Mouse (Mus musculus) embryonic facial prominence, embryonic 14.5 days (tissue): ENCODE results near the gene Msantd1. TPM values are rescaled to one million over a fixed set of nuclear protein-coding genes. Genes with fewer than 3 reads are reported as not detected.

ENCODE experiments used
- ATAC-seq: fragments of 200-750 bp; cut with Nextera tagmentation; 2 replicates; pipeline ENCODE4 v1.8.0; 2017; ENCODE audit warnings: low read depth, moderate number of reproducible peaks, moderate TSS enrichment
- DNase-seq: peaks from one replicate; pipeline ENCODE4 v3.0.0-alpha.2; 2015; ENCODE audit warnings: low spot score
- H3K27ac ChIP-seq: fragments of 300-500 bp; sonication (generic); replicated peaks from 2 replicates; pipeline ENCODE4 v1.5.1; 2014; ENCODE audit warnings: low read depth, mild to moderate bottlenecking, low read length, moderate library complexity
- H3K27me3 ChIP-seq: fragments of 300-500 bp; sonication (generic); replicated peaks from 2 replicates; pipeline ENCODE4 v1.6.1; 2014; ENCODE audit warnings: low read length; ENCODE audit not compliant: control insufficient read depth, insufficient read depth
- H3K36me3 ChIP-seq: fragments of 300-500 bp; sonication (generic); 2 replicates; pipeline ENCODE4 v1.6.1; 2014; ENCODE audit warnings: low read length, mixed read lengths; ENCODE audit not compliant: control insufficient read depth, insufficient read depth
- H3K4me1 ChIP-seq: fragments of 300-500 bp; sonication (generic); 2 replicates; pipeline ENCODE4 v1.6.1; 2014; ENCODE audit warnings: antibody characterized with exemption, low read length; ENCODE audit not compliant: control insufficient read depth, insufficient read depth
- H3K4me2 ChIP-seq: fragments of 300-500 bp; sonication (generic); 2 replicates; pipeline ENCODE4 v1.6.1; 2014; ENCODE audit warnings: low read depth, mild to moderate bottlenecking, low read length, moderate library complexity, mixed read lengths
- H3K4me3 ChIP-seq: fragments of 300-500 bp; sonication (generic); 2 replicates; pipeline ENCODE4 v1.5.1; 2014; ENCODE audit warnings: low read depth, mild to moderate bottlenecking, low read length
- H3K9ac ChIP-seq: fragments of 300-500 bp; sonication (generic); 2 replicates; pipeline ENCODE4 v1.6.1; 2014; ENCODE audit warnings: low read depth, mild to moderate bottlenecking, low read length, moderate library complexity, mixed read lengths
- H3K9me3 ChIP-seq: fragments of 300-500 bp; sonication (generic); 2 replicates; pipeline ENCODE4 v1.6.1; 2016; ENCODE audit warnings: low read length; ENCODE audit not compliant: control insufficient read depth
- WGBS: fragments of 180-500 bp; shearing (Covaris S2); extraction: QIAGEN DNeasy Blood & Tissue Kit; methylation state at CpG from one replicate; pipeline ENCODE4 v1.1.7; 2014; 5-methylcytosine and 5-hydroxymethylcytosine counted together
- polyA plus RNA-seq: library from polyadenylated mRNA; unstranded; fragments of >200 nt; fragmentation: Nextera tagmentation; extraction: Ambion mirVana; gene quantifications from 2 replicates; pipeline ENCODE4 v1.2.1, GENCODE M21; 2014

Gene Msantd1
- polyA plus RNA-seq, 1 experiment from 2014 or later: 1.3 TPM

DNA sequence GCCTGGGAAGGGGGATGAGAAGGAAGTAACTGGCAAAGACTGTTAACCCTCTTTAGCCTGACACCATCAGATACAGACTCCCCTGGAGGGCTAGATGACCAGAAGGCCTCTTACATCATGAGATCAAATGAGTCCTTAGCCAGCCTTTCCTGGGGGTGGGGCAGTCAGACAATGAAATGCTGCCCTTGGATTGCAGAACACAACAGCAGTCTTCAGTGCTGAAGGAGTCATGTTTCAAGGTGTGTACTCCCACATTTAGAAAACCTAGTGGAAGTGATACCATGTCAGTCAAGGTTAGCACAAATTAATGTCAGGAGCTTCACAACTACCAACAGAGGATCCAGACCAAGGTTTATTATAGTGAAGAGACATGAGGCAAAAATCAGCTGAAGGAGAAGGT is 5.4 kb upstream of the Msantd1 start:
- H3K9ac ChIP-seq: no peak overlapping the region
- no peaks in the 10 kb centered on the region for H3K4me1 ChIP-seq
- peaks cover 89% of the 10 kb centered on the region for H3K36me3 ChIP-seq
- H3K4me3 ChIP-seq: no peak overlapping the region
- no peak for ATAC-seq
- H3K4me2 ChIP-seq: no peak overlapping the region
- no peaks in the 10 kb centered on the region for H3K9me3 ChIP-seq
- H3K27me3 ChIP-seq: no peaks in the 10 kb centered on the region
- H3K27ac ChIP-seq: no peak overlapping the region
- peak; percentile 13 for DNase-seq

DNA sequence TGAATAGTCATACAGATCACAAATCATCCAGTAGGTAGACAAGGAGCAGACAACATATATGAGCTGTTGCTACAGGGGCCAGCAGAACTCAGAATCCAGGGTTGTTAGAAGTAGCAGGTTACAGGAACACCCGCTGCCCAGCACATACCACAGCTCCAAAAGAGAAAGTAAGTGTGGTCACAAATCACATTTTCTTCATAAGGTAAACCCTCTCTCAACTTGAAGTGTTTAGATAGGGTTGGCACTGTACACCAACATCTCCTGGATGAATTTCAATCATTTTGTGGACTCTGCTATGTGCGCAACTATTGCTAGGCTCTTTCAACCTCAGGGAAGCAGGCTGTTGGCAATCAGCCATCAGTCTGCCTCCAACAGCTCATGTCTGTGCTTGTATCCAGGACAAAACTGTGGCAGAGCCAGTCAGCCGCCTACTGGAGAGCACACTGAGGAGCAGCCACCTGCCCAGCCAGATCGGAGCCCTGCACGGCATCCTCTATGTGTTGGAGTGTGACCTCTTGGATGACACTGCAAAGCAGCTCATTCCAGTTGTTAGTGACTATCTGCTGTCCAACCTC is 4.9 kb upstream of the Msantd1 start:
- ATAC-seq (peak; percentile 81), DNase-seq (peak; percentile 86)
- H3K4me2 ChIP-seq: no peak overlapping the region
- 67% methylated on average over 5 of the region's 5 CpGs for WGBS
- no peak overlapping the region for H3K4me3 ChIP-seq
- no peak overlapping the region for H3K9ac ChIP-seq
- H3K27me3 ChIP-seq: no peaks in the 10 kb centered on the region
- H3K4me1 ChIP-seq: no peaks in the 10 kb centered on the region
- H3K27ac ChIP-seq: no peak overlapping the region
- peaks cover 88% of the 10 kb centered on the region for H3K36me3 ChIP-seq
- H3K9me3 ChIP-seq: no peaks in the 10 kb centered on the region

GRCm38 (mm10) chr5:34904412-34904811 is 3.4 kb upstream of the Msantd1 start:
- H3K4me3 ChIP-seq: no peak overlapping the region
- no peak for ATAC-seq
- H3K27me3 ChIP-seq: no peaks in the 10 kb centered on the region
- no peak for DNase-seq
- no peak overlapping the region for H3K9ac ChIP-seq
- peaks cover 91% of the 10 kb centered on the region for H3K36me3 ChIP-seq
- no peak overlapping the region for H3K27ac ChIP-seq
- H3K9me3 ChIP-seq: no peaks in the 10 kb centered on the region
- H3K4me1 ChIP-seq: no peaks in the 10 kb centered on the region
- no peak overlapping the region for H3K4me2 ChIP-seq

- peaks cover 72% of the 10 kb centered on the region for H3K36me3 ChIP-seq
- H3K4me3 ChIP-seq: no peak overlapping the region
- no peaks in the 10 kb centered on the region for H3K4me1 ChIP-seq
- H3K27me3 ChIP-seq: no peaks in the 10 kb centered on the region
- no peak for ATAC-seq
- H3K27ac ChIP-seq: no peak overlapping the region
- H3K9ac ChIP-seq: no peak overlapping the region
- DNase-seq: no peak
- H3K9me3 ChIP-seq: no peaks in the 10 kb centered on the region
- no peak overlapping the region for H3K4me2 ChIP-seq
- 95% methylated on average over 4 of the region's 4 CpGs for WGBS
Measured at GRCm38 (mm10) chr5:34907230-34907629, 582 bp upstream of the Msantd1 start.

DNA sequence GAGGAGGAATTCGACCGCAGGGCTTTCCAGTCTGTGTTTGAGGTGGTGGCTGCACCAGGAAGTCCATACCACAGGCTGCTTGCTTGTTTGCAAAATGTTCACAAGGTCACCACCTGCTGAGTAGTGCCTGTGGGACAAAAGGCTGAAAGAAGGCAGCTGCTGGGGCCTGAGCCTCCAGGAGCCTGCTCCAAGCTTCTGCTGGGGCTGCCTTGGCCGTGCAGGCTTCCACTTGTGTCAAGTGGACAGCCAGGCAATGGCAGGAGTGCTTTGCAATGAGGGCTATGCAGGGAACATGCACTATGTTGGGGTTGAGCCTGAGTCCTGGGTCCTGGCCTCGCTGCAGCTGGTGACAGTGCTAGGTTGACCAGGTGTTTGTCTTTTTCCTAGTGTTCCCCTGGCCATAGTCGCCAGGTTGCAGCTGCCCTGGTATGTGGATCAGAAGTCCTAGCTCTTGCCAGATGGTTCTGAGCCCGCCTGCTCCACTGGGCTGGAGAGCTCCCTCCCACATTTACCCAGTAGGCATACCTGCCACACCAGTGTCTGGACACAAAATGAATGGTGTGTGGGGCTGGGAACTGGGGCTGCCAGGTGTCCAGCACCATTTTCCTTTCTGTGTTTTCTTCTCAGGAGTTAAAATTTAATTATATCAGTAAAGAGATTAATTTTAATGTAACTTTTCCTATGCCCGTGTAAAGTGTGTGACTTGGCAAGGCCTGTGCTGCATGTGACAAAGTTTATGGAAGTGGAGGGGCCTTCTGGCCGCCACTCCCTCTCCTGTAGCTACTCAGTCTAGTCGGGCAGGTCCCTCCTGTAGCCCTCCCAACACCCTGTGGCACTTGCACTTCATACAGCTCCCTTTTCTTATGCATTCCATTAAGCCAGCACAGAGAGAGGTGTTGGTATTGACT is 1.2 kb downstream of the Msantd1 start:
- Histone ChIP-seq H3K4me3 (no peak overlapping the region), H3K27ac (no peak overlapping the region), H3K27me3 (no peaks in the 10 kb centered on the region), H3K4me2 (no peak overlapping the region), H3K9ac (no peak overlapping the region), H3K4me1 (no peaks in the 10 kb centered on the region), H3K36me3 (peaks cover 59% of the 10 kb centered on the region), H3K9me3 (no peaks in the 10 kb centered on the region)
- ATAC-seq (peak; percentile 16; the same call in 1 of the 2 replicates), DNase-seq (peak; percentile 20)
- 72% methylated on average over 9 of the region's 9 CpGs for WGBS

GRCm38 (mm10) chr5:34909634-34910503 is 2.1 kb downstream of the Msantd1 start:
- Histone ChIP-seq H3K4me3 (no peak overlapping the region), H3K4me1 (no peaks in the 10 kb centered on the region), H3K27me3 (no peaks in the 10 kb centered on the region), H3K9me3 (no peaks in the 10 kb centered on the region), H3K9ac (no peak overlapping the region), H3K36me3 (peaks cover 50% of the 10 kb centered on the region), H3K27ac (no peak overlapping the region), H3K4me2 (no peak overlapping the region)
- WGBS: 89% methylated on average over 1 of the region's 1 CpGs
- ATAC-seq (no peak), DNase-seq (no peak)

DNA sequence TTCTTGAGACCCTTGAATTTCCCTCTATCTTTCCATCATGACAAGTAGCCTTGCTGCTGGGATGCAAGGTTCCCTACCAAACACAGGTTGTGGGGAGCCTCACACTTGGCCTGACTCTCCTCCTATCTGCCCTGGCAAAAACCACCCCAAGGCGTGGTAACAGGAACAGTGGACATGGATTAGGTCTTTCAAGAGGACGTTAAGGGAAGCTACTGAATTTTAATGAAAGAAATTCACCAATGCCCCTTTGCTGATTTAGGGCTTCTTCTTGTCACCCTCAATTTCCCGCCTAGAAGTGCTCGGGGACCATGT is 2.6 kb downstream of the Msantd1 start:
- Histone ChIP-seq H3K4me2 (no peak overlapping the region), H3K27ac (no peak overlapping the region), H3K9me3 (no peaks in the 10 kb centered on the region), H3K27me3 (no peaks in the 10 kb centered on the region), H3K9ac (no peak overlapping the region), H3K4me1 (no peaks in the 10 kb centered on the region), H3K4me3 (no peak overlapping the region), H3K36me3 (peaks cover 44% of the 10 kb centered on the region)
- ATAC-seq (no peak), DNase-seq (no peak)
- WGBS: 86% methylated on average over 4 of the region's 4 CpGs

- H3K4me3 ChIP-seq: no peak overlapping the region
- no peak overlapping the region for H3K27ac ChIP-seq
- no peaks in the 10 kb centered on the region for H3K27me3 ChIP-seq
- DNase-seq (peak; percentile 76), ATAC-seq (peak; percentile 74; the same call in 1 of the 2 replicates)
- H3K36me3 ChIP-seq: peaks cover 3% of the 10 kb centered on the region; the same call in 1 of the 2 replicates
- H3K4me1 ChIP-seq: no peaks in the 10 kb centered on the region
- 6% methylated on average over 1 of the region's 1 CpGs for WGBS
- H3K9ac ChIP-seq: no peak overlapping the region
- no peaks in the 10 kb centered on the region for H3K9me3 ChIP-seq
- H3K4me2 ChIP-seq: no peak overlapping the region
Measured at GRCm38 (mm10) chr5:34915801-34916200, 8.0 kb downstream of the Msantd1 start.
